Mouse (Mus musculus) cerebellum, adult 9-10 months (tissue): ENCODE data around the gene Commd4.
"Not testable (repeated sequence)": the region's sequence is repeated elsewhere in the genome, so short reads cannot be mapped to it uniquely, and the experiment has no call there.

Source experiments
- DNase-seq: peaks from one replicate; pipeline ENCODE4 v3.0.0; 2022

Commd4 gene

DNA sequence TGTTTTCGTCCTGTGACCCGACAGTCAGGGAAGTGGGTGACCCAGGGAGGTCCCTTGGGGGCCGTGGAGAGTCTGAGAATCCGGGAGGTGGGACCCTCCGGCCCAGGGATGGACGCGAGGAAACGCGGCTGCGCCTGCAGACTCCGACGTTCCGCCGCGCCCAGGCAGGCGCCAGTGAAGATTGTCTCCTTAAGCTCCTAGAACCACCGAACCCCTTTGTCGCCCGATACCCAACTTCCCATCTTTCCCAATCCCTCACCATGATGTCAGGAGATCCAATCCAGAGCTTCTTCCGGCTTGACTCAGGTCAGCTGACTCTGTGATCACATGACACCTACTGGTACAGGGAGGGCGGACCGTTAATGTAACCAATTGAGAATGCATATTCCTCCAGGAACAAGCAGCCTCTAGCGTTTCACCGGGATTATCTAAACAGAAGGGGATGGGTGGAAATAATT, at the start of gene Commd4:
TSS of gene Commd4 (minus strand) at position 319 of the 458 bp plus-strand sequence.
- peak; percentile 98 for DNase-seq

DNA sequence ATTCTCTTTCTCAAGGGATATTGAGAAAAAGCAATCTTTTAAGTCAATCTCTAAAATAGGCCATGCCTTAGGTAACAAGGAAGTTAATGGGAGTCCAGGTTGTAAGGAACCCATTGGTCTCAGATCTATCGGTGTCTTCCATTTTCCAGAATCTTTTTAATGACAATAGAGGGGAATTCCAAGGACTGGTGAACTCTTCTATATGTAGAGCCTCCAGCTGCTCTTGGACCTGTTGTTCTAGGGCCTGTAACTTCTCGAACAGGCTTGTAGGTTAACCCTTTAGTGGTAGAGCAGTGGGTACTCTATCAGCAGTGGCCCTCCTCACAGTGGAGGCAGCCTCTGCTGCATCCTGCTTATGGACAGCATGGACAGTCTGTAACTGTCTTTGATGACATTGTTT, 48.8 kb upstream of the Commd4 start:
- no peak for DNase-seq

DNA sequence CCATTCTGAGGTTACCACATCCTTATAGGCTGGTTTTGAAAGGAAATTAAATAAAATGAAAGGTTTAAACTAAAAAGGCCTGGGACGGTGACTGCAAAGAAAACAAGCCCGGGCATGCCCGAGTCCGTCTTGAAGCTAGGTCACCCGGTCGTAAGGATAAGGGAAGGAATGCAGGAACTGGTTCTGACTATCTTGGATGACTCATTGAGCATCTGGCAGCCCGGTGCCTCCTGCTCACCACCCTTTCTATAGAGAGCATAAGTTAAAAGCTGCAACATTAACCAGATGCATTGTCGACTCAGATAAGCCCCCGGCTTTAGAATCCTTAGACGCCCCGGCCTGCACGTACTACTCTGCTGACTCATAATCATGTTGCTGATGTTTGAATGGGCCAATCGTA, 45.4 kb upstream of the Commd4 start:
- DNase-seq, result not testable (repeated sequence)

DNA sequence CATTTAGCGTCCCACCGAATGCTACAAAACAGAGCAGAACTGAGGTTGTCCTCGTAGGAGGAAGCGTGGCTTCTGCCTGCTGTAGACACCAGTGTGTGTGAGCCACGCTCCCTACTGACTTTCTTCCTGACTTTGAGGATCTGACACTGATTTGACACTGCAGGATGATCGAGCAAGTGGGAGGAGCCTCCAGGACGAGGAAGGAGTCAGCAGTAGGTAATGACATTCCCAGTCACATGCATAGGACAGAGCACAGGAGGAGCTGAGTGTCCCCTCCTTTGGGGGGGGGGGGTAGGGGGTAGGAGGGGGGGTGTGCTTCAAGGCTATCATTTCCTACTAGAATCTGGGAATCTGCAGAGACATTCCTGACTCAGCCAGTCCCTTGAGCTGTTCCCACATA, 44.9 kb upstream of the Commd4 start:
- DNase-seq, result no peak

DNA sequence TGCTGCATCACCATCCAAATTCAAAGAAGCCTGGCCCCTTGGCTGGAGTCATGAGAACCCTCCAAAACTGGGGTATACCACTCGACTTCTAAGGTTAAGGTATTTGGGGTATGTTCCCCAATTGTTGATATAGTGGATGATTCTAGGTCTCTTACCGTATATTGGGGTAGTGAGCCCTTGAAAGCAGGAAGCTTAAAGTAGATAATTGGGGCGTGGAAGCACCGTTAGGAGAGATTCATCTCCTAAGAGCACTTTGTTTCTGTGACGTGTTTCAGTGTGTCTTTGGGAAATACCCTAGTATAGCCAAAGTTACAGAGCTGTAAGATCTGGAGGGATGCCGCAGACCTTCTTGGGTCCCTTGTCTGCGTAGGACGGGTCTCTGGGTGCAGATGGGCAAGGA, 39.3 kb upstream of the Commd4 start:
- no peak for DNase-seq

DNA sequence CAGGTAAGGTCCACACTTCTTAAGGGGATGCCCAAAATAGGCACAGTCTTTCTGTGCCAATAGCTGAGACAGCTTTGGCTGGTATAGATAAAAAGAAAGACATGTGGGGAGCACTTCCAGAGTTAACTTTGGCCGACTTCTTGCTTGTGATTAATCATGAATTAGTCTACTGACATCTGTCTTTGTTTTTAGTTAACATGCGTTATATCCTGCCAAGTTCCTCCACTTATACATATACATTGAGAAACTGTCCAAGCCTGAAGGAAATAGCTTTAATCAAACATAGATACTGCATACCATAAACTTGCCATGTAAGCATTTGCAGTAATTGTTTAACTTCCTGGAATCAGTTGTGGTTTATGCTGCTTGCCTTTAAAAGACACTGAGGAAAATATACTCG, 38.6 kb upstream of the Commd4 start:
- DNase-seq, result no peak

DNA sequence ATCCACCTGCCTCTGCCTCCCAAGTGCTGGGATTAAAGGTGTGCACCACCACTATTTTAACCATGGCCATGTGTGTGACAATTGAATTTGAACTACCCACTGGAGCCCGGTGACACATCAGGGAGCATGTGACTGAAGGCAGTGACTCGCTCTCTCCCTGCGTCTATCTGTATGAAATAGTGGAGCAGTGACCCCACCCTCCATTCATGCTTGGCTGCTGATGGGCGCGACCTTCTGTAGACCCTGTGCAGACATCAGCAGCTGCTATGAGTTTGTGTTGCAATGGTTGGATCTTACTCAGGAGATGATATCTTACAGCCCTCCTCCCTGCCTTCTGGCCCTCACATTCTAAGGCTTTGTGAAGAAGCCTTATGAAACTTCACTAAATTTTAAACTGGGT, 10.3 kb upstream of the Commd4 start:
- no peak for DNase-seq

DNA sequence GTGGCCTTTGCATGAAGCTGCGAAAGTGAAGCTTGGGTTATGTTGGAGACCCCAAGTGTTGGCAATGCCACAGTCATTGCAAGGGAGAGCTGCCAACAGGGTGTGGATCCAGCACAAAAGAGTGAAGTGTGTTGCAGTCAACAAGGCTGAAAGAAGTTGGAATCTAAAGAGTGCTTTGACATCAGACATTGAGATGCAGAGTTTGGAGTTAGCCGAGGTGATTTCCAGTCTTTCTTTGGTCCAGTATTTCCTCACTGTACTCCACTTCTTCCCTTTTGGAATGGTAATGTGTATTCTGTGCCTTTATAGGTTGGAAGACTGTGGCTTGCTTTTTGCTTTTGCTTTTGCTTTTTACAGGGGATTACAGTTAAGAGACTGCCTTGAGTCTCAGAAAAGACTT, 8.0 kb upstream of the Commd4 start:
- no peak for DNase-seq

DNA sequence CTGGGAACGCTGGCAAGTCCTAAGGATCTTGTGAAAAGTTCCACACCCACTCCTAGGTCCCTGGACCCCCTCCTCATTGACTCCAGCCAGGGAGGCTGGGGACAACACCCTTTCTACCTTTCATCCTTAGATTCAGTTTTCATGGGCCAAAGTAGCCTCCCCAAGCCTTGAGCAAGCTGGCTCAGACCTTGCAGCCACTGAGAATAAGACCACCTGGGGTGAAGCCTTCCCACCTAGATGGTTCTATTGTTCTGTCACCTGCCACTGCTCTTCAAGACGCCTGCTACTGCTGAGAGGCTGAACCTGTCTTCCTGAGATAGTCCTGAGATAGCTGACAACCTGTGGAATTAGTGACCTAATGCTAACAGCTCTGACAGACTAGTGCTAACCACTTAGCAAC, 5.0 kb upstream of the Commd4 start:
- DNase-seq, result no peak

DNA sequence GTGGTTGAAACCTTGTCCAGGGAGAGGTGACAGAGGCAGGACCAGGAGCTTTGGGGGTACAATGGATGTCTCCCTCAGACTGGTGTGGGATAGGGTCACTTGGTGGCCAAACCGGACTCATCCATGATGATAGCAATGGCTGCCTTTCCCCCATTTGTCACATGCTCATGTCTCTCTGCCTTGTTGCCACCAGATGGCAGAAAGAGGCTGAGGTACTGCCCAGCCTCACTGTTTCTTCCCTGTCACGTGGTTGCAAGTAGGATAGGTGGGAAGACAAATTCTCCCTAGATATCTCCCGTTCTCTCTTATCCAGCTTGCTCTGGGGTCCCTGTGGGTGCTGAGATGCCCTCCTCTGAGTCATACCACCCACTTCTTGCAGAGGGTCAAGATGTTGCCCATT, 4.4 kb upstream of the Commd4 start:
- DNase-seq, result no peak

DNA sequence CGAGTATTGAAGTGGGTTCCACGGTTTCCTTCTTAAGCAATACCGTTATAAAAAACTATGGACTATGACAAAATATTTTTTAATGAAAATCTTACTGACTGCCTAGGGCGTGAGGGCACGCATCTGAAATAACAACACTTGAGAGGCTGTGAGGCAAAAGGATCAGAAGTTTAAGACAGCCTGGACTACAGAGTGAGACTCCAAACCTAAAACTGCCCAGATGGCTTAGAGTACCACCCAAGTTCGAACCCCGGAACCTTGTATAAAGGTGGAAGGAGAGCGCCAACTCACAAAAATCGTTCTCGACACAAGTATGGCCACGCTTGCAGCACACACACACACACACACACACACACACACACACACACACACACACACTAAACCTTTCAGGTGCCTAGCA, 375 bp upstream of the Commd4 start:
- DNase-seq, result no peak

DNA sequence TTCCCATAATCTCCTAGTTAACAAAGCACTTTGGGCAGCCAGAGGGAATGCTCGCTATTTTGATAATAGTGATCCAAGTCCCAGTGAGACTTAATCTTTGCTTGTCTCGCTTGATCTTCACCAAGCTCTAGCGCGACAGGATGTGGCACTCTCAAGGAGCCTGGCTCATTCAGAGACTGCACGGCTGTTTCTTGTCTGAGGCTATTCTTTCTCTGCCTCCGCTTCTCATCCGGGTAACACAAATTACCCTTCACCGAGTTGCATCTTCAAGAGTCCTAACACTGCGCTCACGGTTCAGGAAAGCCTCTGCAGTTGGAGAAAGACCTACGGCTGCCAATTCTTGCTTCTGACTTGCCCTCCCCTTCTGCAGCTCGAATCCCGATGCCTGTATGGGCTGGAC, 632 bp downstream of the Commd4 start:
- no peak for DNase-seq

DNA sequence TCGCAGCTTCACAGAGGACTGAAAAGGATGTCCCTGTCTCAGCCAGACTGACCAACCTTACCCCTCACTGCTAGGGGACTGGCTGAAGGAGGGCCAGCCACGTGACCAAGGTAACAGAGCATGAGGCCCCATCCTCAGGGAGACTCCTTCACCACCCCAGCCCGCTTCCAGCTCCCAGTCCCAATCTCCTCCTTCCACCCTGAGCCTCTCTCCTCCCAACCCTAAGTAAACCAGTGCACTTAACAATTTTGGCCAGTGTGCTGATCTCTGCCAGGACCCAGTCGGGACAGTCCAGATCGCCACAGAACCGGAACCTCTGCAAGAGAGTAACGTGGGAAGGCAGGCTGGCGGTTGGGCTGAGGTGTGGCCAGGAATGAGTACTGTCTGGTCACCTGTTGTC, 1.3 kb downstream of the Commd4 start:
- peak; percentile 21 for DNase-seq

DNA sequence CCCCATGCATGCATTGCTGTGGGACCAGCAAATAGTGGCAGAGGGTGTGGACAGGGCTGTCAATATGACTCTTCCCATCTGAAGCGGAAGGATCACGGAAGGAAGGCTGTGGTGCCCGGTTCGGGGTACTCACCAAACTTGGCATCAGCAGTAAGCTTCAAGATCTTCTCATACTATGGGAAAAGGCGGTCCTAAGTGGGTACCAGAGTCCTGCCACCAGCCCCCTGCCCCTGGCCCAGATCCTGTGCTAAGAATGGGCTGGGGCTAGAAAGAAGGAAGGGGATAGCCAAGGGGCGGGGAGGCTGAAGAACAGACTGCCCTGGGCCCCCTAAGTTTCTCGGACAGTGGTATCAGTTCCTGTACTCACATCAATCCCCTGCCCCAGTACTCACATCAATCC, 1.7 kb downstream of the Commd4 start:
- DNase-seq, result no peak

DNA sequence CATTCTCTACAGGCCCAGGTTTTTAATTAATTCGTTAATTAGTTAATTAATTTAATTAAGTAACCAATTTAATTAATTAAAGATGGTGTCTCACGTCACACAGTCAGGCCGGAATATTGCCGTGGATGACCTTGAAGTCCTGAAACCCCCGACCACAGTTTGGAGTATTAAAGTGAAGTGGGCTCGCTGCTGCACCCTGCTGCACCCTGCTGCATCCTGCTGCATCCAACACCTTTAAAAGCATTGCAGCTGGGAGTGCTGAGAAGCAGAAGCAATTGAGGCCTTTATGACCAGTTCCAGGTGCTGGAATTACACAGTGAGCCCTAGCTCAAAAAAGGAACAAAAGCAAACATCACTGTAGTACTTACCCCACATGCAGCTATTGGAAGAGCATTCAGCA, 5.8 kb downstream of the Commd4 start:
- peak; percentile 2 for DNase-seq

DNA sequence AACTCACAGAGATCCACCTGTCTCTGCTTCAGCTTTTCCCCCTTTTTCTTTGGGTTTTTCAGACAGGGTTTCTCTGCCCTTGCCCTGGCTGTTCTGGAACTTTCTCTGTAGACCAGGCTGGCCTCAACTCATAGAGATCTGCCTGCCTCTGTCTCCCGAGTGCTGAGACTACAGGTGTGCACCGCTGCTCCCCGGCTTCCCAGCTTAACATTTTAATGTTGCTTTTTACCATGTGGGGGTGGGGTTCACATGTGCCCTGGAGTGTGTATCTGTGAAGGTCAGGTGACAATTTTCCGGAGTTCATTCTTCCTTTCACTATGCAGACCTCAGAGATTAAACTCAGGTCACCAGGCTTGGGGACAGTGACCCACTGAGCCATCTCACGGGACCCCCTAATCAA, 7.9 kb downstream of the Commd4 start:
- peak; percentile 20 for DNase-seq

DNA sequence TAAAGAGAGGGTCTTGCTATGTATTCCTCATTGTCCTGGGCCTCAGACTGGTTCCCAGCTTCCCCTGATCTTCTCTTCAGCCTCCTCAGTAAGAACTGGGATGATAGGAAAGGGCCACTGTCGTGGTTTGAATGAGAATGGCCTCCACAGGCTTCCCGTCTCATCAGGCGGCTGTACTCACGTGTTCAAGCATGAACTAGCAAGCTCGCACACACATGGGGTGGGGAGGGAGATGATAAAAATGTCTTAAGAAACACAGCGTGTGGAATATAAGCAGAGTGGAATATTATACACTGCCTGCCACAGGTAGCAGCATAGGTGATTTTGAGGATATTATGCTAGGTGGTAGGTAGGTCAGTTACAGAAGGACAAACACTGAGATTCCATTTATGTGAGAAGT, 9.1 kb downstream of the Commd4 start:
- DNase-seq, result peak; percentile 32

DNA sequence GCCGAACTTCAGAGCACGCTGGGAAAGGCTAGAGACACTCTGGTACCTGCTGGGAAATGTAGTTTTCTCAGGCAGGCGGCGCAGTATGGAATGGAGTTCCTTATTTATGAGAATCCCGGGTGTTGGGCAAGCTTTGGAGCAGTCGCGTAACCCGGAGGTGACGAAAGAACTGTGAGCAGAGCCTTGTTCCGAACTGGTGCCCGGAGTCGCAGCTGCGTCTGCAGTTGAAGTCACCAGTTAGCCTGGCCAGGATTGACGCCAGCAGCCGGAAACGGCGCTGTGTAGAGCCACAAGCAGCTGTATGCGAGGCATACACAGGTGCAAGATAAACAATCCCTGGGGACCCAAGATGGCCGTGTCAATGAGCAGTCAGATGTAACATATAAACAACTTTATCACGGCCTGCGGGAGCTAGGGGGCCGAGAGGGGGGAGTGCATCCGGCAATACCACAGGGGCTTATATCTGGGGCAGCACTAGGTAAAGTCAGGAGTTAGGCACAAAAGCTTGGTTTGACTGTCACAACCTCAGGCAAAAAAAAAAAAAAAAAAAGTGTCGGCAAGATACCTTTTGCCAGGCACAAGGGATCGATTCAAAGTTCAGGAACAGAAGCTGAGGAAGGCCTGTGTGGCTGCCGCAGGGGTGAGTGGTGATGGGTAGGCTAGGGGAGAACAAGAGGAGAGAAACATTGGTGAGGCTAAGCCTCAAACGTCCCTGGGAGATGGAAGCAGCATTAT, 9.8 kb downstream of the Commd4 start, which contains the start of gene Neil1:
TSS of gene Neil1 (minus strand) at position 162 of the 735 bp plus-strand sequence.
- DNase-seq, result peak; percentile 94

DNA sequence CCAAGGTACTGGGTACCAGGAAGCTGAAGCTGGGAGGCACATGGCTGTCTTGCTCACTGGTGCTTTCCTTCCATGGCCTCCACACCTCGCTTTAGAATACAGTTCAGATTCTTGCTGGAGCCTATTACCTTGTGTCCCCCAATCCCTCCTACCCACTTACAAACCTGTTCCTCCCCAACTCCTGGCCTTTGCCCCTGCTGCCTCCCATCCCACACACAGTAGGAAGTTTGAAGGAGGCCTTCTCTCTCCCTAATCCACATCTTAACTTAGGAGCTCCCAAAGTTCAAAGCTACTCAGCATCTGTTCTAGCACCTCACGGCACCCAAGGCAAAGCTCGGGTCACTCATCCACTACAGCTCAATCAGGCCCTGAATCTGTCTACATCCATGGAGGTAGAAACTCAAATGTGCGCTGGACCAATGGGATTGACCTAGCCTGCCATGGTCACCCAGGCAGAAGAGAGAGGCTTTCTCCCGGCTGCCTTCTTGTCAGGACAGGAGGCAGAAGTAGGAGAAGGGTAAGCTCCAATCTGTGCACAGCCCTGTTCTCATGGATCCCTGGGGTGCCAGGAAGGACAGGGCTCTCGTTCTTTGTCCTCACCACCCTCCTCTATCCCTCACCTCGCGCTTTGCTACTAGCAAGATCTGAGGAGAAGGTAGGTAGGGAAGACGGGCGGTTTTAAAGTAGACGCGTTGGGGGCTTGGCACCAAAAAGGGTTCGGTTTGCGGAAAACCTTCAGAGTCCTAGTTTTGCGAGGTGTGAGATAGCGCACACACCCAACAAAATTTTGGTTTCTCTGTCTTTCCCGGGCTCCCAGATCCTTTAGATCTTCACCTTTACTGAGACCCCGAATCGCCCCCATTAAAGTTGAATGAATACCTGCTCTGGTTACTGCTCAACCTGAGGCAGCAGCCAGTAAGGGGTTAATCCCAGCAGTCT, 10.7 kb downstream of the Commd4 start:
- DNase-seq, result peak; percentile 62

DNA sequence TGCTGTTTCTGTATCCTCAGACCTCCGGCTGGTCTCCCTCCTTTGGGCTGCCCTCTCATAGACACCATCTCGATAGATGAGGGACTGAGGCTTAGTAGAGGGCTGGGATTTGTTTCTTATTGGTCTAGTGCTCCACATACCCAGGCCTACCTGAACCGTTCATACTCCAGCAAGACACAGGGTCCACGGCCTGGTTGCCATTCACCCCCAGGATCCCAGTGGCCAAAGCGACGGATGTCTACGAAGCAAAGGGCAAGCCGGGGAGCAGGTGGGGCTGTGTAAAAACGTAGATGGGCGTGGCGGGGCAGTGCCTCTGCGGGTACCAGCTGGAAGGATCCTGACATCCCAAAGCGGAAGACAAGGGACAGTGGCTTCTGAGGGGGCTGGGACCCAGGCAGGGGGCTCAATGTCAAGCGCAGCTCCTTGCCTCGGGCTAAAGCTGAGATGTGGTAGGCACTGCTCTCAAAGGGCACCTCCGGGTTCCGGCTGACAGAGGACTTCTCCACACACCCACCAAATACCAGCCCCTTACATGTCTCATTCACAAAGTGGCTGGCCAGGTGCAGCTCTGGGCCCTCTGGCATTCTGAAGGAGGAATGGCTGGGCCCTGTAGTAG, 11.6 kb downstream of the Commd4 start:
- peak; percentile 47 for DNase-seq

DNA sequence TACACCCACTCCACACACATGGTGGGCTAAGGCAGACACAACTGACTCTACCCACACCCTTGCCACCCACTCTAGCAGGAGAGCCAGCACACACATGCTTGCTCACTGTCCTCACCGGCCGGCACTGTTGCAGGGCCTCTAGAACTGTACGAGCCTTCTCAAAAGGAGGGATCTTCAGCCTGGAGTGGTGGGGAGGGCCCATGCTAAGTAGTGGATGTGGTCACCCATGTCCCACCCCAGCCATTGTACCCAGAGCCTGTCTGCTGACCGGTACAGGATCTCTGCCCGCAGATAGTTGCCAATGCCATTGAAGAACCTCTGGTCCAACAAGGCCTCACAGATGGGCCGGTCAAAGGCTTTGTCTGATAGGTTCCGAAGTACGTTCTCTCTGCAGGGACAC, 13.3 kb downstream of the Commd4 start:
- DNase-seq, result peak; percentile 17

DNA sequence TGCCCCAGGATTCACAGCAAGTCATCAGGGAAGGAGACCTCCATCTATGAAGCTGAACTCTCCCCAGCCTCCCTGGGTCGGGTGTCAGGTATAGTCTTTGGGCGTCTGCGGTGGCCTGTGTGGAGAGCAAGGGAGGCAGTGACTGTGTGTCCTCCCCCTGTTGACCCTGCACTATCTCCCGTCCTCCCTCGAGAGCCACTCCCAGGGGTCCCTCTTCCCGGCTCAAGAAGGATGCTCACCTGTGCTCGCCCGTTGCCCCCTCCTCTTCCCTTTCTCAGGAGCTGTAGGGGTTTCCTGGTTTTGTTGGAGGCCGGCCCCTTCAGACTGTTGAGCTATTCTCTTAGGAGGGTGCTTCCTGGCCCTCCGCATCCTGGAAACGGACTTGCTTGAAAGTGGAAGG, 14.9 kb downstream of the Commd4 start:
- DNase-seq, result peak; percentile 20
